Mouse (Mus musculus) G1E (cell line): Measurements from ENCODE around the gene Slc25a51. TPM values are rescaled to one million over a fixed set of nuclear protein-coding genes. Genes with fewer than 3 reads are reported as not detected.

Experiments used
- ATAC-seq: 2 replicates; pipeline ENCODE4 v1.8.0; 2016; ENCODE audit warnings: mild to moderate bottlenecking; ENCODE audit not compliant: insufficient number of reproducible peaks, poor library complexity, low FRiP score, severe bottlenecking; ENCODE audit errors: extremely low read depth
- DNase-seq: peaks from one replicate; pipeline ENCODE4 v3.0.0; 2012; ENCODE audit warnings: low spot score
- H3K27me3 ChIP-seq: 2 replicates; pipeline ENCODE4 v1.6.1; 2012; ENCODE audit warnings: mild to moderate bottlenecking, low read length, inconsistent platforms; ENCODE audit not compliant: insufficient read depth
- H3K36me3 ChIP-seq: replicated peaks from 2 replicates; pipeline ENCODE3; 2012; ENCODE audit warnings: mild to moderate bottlenecking, inconsistent platforms
- H3K4me1 ChIP-seq: 2 replicates; pipeline ENCODE4 v1.6.1; 2012; ENCODE audit warnings: low read depth, low read length, inconsistent platforms, mixed read lengths; ENCODE audit not compliant: insufficient read depth
- H3K4me3 ChIP-seq: 2 replicates; pipeline ENCODE4 v1.5.1; 2012; ENCODE audit warnings: low read depth, mild to moderate bottlenecking, inconsistent platforms, low read length, moderate library complexity, mixed read lengths
- H3K9me3 ChIP-seq: replicated peaks from 2 replicates; pipeline ENCODE4 v1.6.1; 2012; ENCODE audit warnings: inconsistent platforms
- CTCF ChIP-seq: IDR thresholded peaks from 2 replicates; pipeline ENCODE4 v1.5.1; 2012; ENCODE audit warnings: low read depth, low read length, inconsistent platforms, mixed read lengths
- GATA1 ChIP-seq: IDR thresholded peaks from 2 replicates; pipeline ENCODE4 v1.6.1; 2012; ENCODE audit warnings: borderline replicate concordance, low read length, inconsistent platforms, mixed read lengths
- GATA2 ChIP-seq: IDR thresholded peaks from 2 replicates; pipeline ENCODE4 v1.6.1; 2012; ENCODE audit warnings: low read depth, low read length, inconsistent platforms, borderline replicate concordance
- POLR2AphosphoS5 ChIP-seq: IDR thresholded peaks from 2 replicates; pipeline ENCODE4 v1.6.1; 2012; ENCODE audit warnings: low read depth, low read length, inconsistent platforms; ENCODE audit not compliant: insufficient replicate concordance
- TAL1 ChIP-seq: conservative IDR thresholded peaks from 2 replicates; pipeline ENCODE4 v1.6.1; 2012; ENCODE audit warnings: low read depth, low read length, inconsistent platforms, mixed read lengths
- polyA plus RNA-seq: library from polyadenylated mRNA; stranded (reverse); fragments of >175 nt; gene quantifications from 2 replicates; pipeline ENCODE4 v1.2.3, GENCODE M21; 2012
- total RNA-seq, 2 experiments: library from RNA; stranded (forward) in 1 of 2; stranded (reverse) in 1 of 2; fragments of 200-1000 nt in 1 of 2; fragments of >200 nt in 1 of 2; fragmentation: Nextera tagmentation in 1 of 2; gene quantifications; 2 replicates each; pipeline ENCODE4 v1.2.3; 2014 to 2017

Gene Slc25a51
- total and polyA plus RNA-seq, 3 experiments = 33.5 to 84.0 (median 46.4) TPM

GRCm38 (mm10) chr4:45448481-45448880 is 39.9 kb upstream of the Slc25a51 start:
- DNase-seq (no peak), ATAC-seq (no peak)
- Histone ChIP-seq H3K4me3 (no peak overlapping the region), H3K9me3 (no peaks in the 10 kb centered on the region), H3K27me3 (peaks cover 40% of the 10 kb centered on the region), H3K4me1 (peaks cover 6% of the 10 kb centered on the region; the same call in 1 of the 2 replicates), H3K36me3 (no peaks in the 10 kb centered on the region)
- TF ChIP-seq GATA1 (no peak), CTCF (no peak), POLR2AphosphoS5 (no peak), TAL1 (no peak), GATA2 (no peak)

DNA sequence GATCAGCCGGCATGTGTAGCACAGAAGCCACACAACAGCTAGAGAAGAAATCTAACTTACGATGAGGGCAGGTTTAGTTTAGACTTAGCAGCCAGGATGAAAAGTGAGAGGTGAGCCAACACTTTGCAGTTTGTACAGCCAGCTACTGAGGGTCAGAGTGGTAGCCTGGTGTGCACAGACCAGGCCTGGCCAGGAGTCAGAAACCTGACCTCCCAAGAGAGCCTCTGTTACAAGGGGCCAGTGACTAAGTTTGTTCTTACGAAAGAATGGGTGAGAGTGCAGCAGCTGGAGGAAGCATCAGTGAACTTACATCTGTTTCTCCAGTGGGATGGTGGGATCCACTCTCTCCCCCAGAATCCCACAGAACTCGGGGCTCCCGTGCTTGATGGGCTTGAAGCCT is 38.6 kb upstream of the Slc25a51 start:
- Histone ChIP-seq H3K36me3 (no peaks in the 10 kb centered on the region), H3K4me1 (no peaks in the 10 kb centered on the region; the same call in 1 of the 2 replicates), H3K4me3 (no peak overlapping the region), H3K9me3 (no peaks in the 10 kb centered on the region), H3K27me3 (peaks cover 47% of the 10 kb centered on the region)
- ATAC-seq (no peak), DNase-seq (no peak)
- TF ChIP-seq POLR2AphosphoS5 (no peak), CTCF (no peak), GATA1 (no peak), GATA2 (no peak), TAL1 (no peak)

- no peak overlapping the region for H3K4me3 ChIP-seq
- TF ChIP-seq GATA2 (no peak), TAL1 (no peak), GATA1 (no peak), CTCF (no peak), POLR2AphosphoS5 (no peak)
- no peaks in the 10 kb centered on the region for H3K9me3 ChIP-seq
- no peak for ATAC-seq
- no peaks in the 10 kb centered on the region for H3K36me3 ChIP-seq
- DNase-seq = no peak
- H3K27me3 ChIP-seq = peaks cover 38% of the 10 kb centered on the region
- H3K4me1 ChIP-seq = no peaks in the 10 kb centered on the region
Measured at GRCm38 (mm10) chr4:45445235-45445634, 36.7 kb upstream of the Slc25a51 start.

GRCm38 (mm10) chr4:45444813-45445212 is 36.2 kb upstream of the Slc25a51 start:
- Histone ChIP-seq H3K27me3 (peaks cover 38% of the 10 kb centered on the region), H3K36me3 (no peaks in the 10 kb centered on the region), H3K4me3 (no peak overlapping the region), H3K9me3 (no peaks in the 10 kb centered on the region), H3K4me1 (no peaks in the 10 kb centered on the region)
- no peak for TF ChIP-seq CTCF
- TF ChIP-seq GATA2 = no peak
- no peak for TF ChIP-seq TAL1
- TF ChIP-seq GATA1 = no peak
- DNase-seq (no peak), ATAC-seq (no peak)

- no peak for TF ChIP-seq POLR2AphosphoS5
- no peak for TF ChIP-seq GATA2
- no peak for TF ChIP-seq TAL1
- TF ChIP-seq GATA1 = no peak
- no peak for TF ChIP-seq CTCF
- Histone ChIP-seq H3K4me1 (no peaks in the 10 kb centered on the region), H3K36me3 (no peaks in the 10 kb centered on the region), H3K9me3 (no peaks in the 10 kb centered on the region), H3K27me3 (peaks cover 39% of the 10 kb centered on the region), H3K4me3 (no peak overlapping the region)
- DNase-seq (no peak), ATAC-seq (no peak)
Measured at GRCm38 (mm10) chr4:45443652-45444051, 35.1 kb upstream of the Slc25a51 start.

- no peaks in the 10 kb centered on the region for H3K9me3 ChIP-seq
- H3K4me3 ChIP-seq = no peak overlapping the region
- peaks cover 44% of the 10 kb centered on the region for H3K27me3 ChIP-seq
- no peak for ATAC-seq
- TF ChIP-seq TAL1 = no peak
- TF ChIP-seq GATA1 = no peak
- no peak for TF ChIP-seq CTCF
- no peak for TF ChIP-seq POLR2AphosphoS5
- TF ChIP-seq GATA2 = no peak
- DNase-seq = no peak
- H3K4me1 ChIP-seq = no peaks in the 10 kb centered on the region
- H3K36me3 ChIP-seq = no peaks in the 10 kb centered on the region
Measured at GRCm38 (mm10) chr4:45442237-45442636, 33.7 kb upstream of the Slc25a51 start.
